Mouse (Mus musculus) liver, embryonic 16.5 days (tissue): ENCODE data around the gene Foxa3. TPM values are rescaled to one million over a fixed set of nuclear protein-coding genes. Genes with fewer than 3 reads are reported as not detected.

ENCODE experiments used
- ATAC-seq: fragments of 200-750 bp; cut with Nextera tagmentation; 2 replicates; pipeline ENCODE4 v1.8.0; 2017; ENCODE audit warnings: low read depth, mild to moderate bottlenecking, moderate number of reproducible peaks, moderate library complexity
- H3K27ac ChIP-seq: fragments of 300-500 bp; sonication (generic); 2 replicates; pipeline ENCODE4 v1.5.1; 2014; ENCODE audit warnings: mild to moderate bottlenecking, low read length
- H3K27me3 ChIP-seq: fragments of 300-500 bp; sonication (generic); 2 replicates; pipeline ENCODE4 v1.6.1; 2014; ENCODE audit warnings: low read depth, low read length, mixed read lengths; ENCODE audit not compliant: control insufficient read depth, insufficient read depth
- H3K36me3 ChIP-seq: fragments of 300-500 bp; sonication (generic); 2 replicates; pipeline ENCODE4 v1.6.1; 2014; ENCODE audit warnings: mild to moderate bottlenecking; ENCODE audit not compliant: control insufficient read depth, insufficient read depth
- H3K4me1 ChIP-seq: fragments of 300-500 bp; sonication (generic); 2 replicates; pipeline ENCODE4 v1.6.1; 2014; ENCODE audit warnings: low read depth, low read length, mixed read lengths; ENCODE audit not compliant: control insufficient read depth
- H3K4me2 ChIP-seq: fragments of 300-500 bp; sonication (generic); 2 replicates; pipeline ENCODE4 v1.6.1; 2014; ENCODE audit warnings: low read depth, low read length, mixed read lengths
- H3K4me3 ChIP-seq: fragments of 300-500 bp; sonication (generic); 2 replicates; pipeline ENCODE4 v1.5.1; 2014; ENCODE audit warnings: low read depth, mild to moderate bottlenecking, low read length
- H3K9ac ChIP-seq: fragments of 300-500 bp; sonication (generic); 2 replicates; pipeline ENCODE4 v1.6.1; 2014; ENCODE audit warnings: low read depth, low read length
- H3K9me3 ChIP-seq: fragments of 300-500 bp; sonication (generic); replicated peaks from 2 replicates; pipeline ENCODE4 v1.6.1; 2016; ENCODE audit warnings: low read length; ENCODE audit not compliant: control insufficient read depth
- WGBS: fragments of 180-500 bp; shearing (Covaris S2); extraction: QIAGEN DNeasy Blood & Tissue Kit; methylation state at CpG from one replicate; pipeline ENCODE4 v1.1.7; 2014; ENCODE audit not compliant: insufficient replicate concordance; 5-methylcytosine and 5-hydroxymethylcytosine counted together
- polyA plus RNA-seq: library from polyadenylated mRNA; unstranded; fragments of >200 nt; fragmentation: Nextera tagmentation; extraction: Ambion mirVana; gene quantifications from 2 replicates; pipeline ENCODE4 v1.2.1, GENCODE M21; 2015

Gene Foxa3
- polyA plus RNA-seq, 1 experiment from 2014 or later, result 63.7 TPM

GRCm38 (mm10) chr7:19006476-19006875, 16.9 kb downstream of the Foxa3 start:
- 4% methylated on average over 12 of the region's 12 CpGs for WGBS

DNA sequence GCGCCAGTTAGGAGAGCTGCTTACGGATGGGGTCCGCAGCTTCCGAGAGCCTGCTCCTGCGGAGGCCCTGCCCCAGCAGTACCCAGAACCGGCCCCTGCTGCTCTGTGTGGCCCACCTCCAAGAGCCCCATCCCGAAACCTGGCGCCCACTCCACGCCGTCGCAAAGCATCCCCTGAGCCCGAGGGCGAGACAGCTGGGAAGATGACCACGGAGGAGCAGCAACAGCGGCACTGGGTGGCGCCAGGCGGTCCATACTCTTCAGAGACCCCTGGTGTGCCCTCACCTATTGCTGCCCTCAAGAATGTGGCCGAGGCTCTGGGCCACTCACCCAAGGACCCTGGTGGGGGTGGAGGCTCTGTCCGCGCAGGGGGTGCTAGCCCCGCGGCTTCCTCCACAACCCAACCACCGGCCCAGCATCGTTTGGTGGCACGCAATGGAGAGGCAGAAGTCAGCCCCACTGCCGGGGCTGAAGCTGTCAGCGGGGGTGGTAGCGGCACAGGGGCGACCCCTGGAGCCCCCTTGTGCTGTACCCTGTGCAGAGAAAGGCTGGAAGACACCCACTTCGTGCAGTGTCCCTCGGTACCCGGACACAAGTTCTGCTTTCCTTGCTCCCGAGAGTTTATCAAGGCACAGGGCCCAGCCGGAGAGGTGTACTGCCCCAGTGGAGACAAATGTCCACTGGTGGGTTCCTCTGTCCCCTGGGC, 17.8 kb downstream of the Foxa3 start:
- no peaks in the 10 kb centered on the region for H3K9me3 ChIP-seq
- peaks cover 57% of the 10 kb centered on the region for H3K4me1 ChIP-seq
- no peak for ATAC-seq
- no peak overlapping the region for H3K27ac ChIP-seq
- H3K27me3 ChIP-seq, result no peaks in the 10 kb centered on the region
- 0 out of 2 replicates have a peak overlapping the region, but pooled peaks have one; percentile 6 for H3K9ac ChIP-seq
- peaks cover 5% of the 10 kb centered on the region for H3K36me3 ChIP-seq
- peak overlapping the region; percentile 99 for H3K4me2 ChIP-seq
- 72% methylated on average over 34 of the region's 34 CpGs for WGBS
- H3K4me3 ChIP-seq, result peak overlapping the region; percentile 84

More at GRCm38 (mm10) chr7:19006476-19006875, 16.9 kb downstream of the Foxa3 start:
- peaks cover 49% of the 10 kb centered on the region for H3K4me1 ChIP-seq
- no peaks in the 10 kb centered on the region for H3K9me3 ChIP-seq
- peaks cover 5% of the 10 kb centered on the region for H3K36me3 ChIP-seq
- H3K4me3 ChIP-seq, result peak overlapping the region; percentile 84; the same call in 1 of the 2 replicates
- ATAC-seq, result no peak
- no peaks in the 10 kb centered on the region for H3K27me3 ChIP-seq
- no peak overlapping the region for H3K9ac ChIP-seq
- H3K27ac ChIP-seq, result peak overlapping the region; percentile 21
- peak overlapping the region; percentile 99; the same call in 1 of the 2 replicates for H3K4me2 ChIP-seq

GRCm38 (mm10) chr7:19004631-19005079, 18.7 kb downstream of the Foxa3 start:
- Histone ChIP-seq H3K36me3 (peaks cover 5% of the 10 kb centered on the region), H3K9ac (peak overlapping the region; percentile 87), H3K9me3 (no peaks in the 10 kb centered on the region), H3K4me1 (peaks cover 57% of the 10 kb centered on the region), H3K4me2 (peak overlapping the region; percentile 99), H3K27me3 (no peaks in the 10 kb centered on the region), H3K27ac (peak overlapping the region; percentile 94), H3K4me3 (peak overlapping the region; percentile 84)
- no peak for ATAC-seq
- WGBS, result 12% methylated on average over 33 of the region's 34 CpGs

- under 1% methylated on average over 80 of the region's 90 CpGs for WGBS
- ATAC-seq, result peak; percentile 62
- no peaks in the 10 kb centered on the region for H3K9me3 ChIP-seq
- H3K9ac ChIP-seq, result peak within 1 kb of the TSS; percentile 87
- H3K4me1 ChIP-seq, result peaks cover 56% of the 10 kb centered on the region
- peak within 1 kb of the TSS; percentile 84 for H3K4me3 ChIP-seq
- H3K4me2 ChIP-seq, result peak within 1 kb of the TSS; percentile 99
- peak within 1 kb of the TSS; percentile 94 for H3K27ac ChIP-seq
- no peaks in the 10 kb centered on the region for H3K27me3 ChIP-seq
- peaks cover 5% of the 10 kb centered on the region for H3K36me3 ChIP-seq
Measured at GRCm38 (mm10) chr7:19003902-19004630, 19.3 kb downstream of the Foxa3 start, which contains the start of gene Irf2bp1. TSS of gene Irf2bp1 (plus strand) at chr7:19004044.

DNA sequence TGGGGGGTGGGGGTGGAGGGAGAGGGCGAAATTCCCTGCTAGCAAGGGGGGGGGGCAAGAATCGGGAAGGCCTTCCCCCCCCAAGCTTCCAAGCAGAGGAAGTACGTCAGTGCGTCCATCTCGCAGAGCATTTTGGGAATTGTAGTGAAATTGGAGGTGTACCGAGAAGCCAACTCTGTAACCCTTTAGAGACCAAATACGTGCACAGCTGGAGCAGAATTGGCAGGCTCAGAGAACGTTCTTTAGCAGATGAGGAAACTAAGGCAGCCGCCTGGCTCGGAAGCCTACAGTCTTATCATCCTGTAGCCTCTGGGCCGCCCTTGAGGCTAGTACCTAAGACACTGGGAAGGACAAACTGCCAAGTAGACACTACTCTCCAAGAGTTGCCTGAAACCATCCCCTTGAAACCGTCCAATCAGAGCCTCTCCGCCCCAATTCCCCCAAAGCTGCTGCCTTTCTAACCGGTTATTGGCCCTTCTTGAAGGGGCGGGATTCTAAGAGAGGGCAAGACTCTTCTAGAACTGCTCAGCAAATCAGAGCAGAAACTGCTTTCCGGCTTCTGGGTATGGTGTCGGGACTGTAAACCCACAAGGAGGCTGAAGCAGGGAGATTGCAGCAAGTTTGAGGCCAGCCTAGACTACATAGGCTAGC, 20.4 kb downstream of the Foxa3 start:
- peak overlapping the region; percentile 61 for H3K4me3 ChIP-seq

DNA sequence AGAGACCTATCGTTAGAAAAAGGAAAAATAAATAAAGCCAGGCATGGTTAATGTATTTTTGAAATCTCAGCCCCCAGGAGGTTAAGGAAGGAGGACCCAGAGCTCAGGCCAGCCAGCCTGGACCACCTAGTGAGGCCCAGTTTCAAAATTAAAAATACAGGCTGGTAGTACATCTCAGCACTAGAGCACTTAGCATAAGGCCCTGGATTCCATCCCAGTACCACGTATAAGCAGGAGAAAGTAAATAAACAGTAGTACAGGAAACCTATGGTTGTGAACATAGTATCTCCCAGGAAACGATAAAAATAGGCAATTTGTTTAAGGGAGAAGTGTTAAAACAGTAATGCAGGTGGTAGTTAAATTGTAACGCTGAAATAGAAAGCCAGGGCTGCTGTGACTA, 21.2 kb downstream of the Foxa3 start:
- ATAC-seq, result no peak
- peak overlapping the region; percentile 69 for H3K9ac ChIP-seq

More for the DNA sequence above, 20.4 kb downstream of the Foxa3 start:
- no peaks in the 10 kb centered on the region for H3K9me3 ChIP-seq
- peaks cover 54% of the 10 kb centered on the region for H3K4me1 ChIP-seq
- peak overlapping the region; percentile 99 for H3K4me2 ChIP-seq
- WGBS, result 0% methylated on average over 17 of the region's 17 CpGs
- peak overlapping the region; percentile 69 for H3K9ac ChIP-seq
- H3K36me3 ChIP-seq, result peaks cover 5% of the 10 kb centered on the region
- peak; percentile 57 for ATAC-seq
- no peaks in the 10 kb centered on the region for H3K27me3 ChIP-seq
- H3K27ac ChIP-seq, result peak overlapping the region; percentile 88

GRCm38 (mm10) chr7:19001807-19002085, 21.6 kb downstream of the Foxa3 start:
- Histone ChIP-seq H3K9me3 (no peaks in the 10 kb centered on the region), H3K9ac (peak overlapping the region; percentile 56; the same call in 1 of the 2 replicates), H3K27me3 (no peaks in the 10 kb centered on the region), H3K4me1 (peaks cover 54% of the 10 kb centered on the region), H3K4me2 (peak overlapping the region; percentile 50), H3K4me3 (no peak overlapping the region), H3K27ac (peak overlapping the region; percentile 25; the same call in 1 of the 2 replicates), H3K36me3 (peaks cover 5% of the 10 kb centered on the region)
- no peak for ATAC-seq
- WGBS, result 71% methylated on average over 3 of the region's 3 CpGs

More for the DNA sequence above, 21.2 kb downstream of the Foxa3 start:
- Histone ChIP-seq H3K4me2 (peak overlapping the region; percentile 99), H3K4me1 (peaks cover 54% of the 10 kb centered on the region), H3K27ac (peak overlapping the region; percentile 88), H3K27me3 (no peaks in the 10 kb centered on the region), H3K36me3 (peaks cover 5% of the 10 kb centered on the region), H3K4me3 (peak overlapping the region; percentile 61), H3K9me3 (no peaks in the 10 kb centered on the region)
- 26% methylated on average over 4 of the region's 4 CpGs for WGBS

DNA sequence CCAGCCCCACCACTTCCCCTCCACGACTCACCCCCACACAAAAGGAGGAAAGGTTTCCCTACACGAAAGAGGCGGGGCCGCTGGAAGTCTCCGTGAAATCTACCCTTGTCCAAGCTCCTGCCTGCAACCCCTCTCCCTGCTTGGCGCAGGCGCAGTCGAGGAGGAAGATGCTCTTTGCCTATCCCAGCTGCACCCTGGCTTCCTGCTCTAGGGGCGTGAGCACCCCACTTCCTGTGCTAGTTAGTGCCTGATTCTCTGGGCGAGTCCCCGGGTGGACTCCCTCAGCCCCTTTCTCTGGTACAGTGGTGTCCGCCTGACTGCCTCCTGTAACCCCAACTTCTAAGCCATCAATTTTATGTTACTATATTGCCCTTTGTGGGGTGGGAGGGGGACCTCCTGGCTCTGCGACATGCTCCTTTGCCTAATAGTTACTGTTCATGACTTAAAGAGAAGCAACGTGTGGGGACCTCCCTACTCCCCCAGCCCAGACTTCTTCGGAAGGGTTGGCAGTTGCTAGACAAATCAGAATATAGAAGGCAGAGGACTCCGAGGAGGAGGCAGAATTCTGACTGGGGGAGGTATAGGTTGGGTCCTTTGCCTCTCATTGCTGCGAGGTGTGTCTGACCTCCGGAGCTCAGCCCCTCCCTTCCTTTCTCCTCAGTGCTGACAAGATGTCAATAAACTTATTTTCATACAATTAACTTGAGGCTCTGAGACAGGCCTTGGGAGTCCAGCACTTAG, 22.1 kb downstream of the Foxa3 start:
- whole genome bisulfite sequencing, result 12% methylated on average over 18 of the region's 18 CpGs
- Histone ChIP-seq H3K36me3 (peaks cover 5% of the 10 kb centered on the region), H3K4me3 (peak overlapping the region; percentile 54), H3K4me2 (peak overlapping the region; percentile 50), H3K9me3 (no peaks in the 10 kb centered on the region), H3K27ac (peak overlapping the region; percentile 36), H3K9ac (peak overlapping the region; percentile 56), H3K27me3 (no peaks in the 10 kb centered on the region), H3K4me1 (peaks cover 50% of the 10 kb centered on the region)
- no peak for ATAC-seq
